Mouse (Mus musculus): ENCODE measurements around the gene Srcin1.

DNA sequence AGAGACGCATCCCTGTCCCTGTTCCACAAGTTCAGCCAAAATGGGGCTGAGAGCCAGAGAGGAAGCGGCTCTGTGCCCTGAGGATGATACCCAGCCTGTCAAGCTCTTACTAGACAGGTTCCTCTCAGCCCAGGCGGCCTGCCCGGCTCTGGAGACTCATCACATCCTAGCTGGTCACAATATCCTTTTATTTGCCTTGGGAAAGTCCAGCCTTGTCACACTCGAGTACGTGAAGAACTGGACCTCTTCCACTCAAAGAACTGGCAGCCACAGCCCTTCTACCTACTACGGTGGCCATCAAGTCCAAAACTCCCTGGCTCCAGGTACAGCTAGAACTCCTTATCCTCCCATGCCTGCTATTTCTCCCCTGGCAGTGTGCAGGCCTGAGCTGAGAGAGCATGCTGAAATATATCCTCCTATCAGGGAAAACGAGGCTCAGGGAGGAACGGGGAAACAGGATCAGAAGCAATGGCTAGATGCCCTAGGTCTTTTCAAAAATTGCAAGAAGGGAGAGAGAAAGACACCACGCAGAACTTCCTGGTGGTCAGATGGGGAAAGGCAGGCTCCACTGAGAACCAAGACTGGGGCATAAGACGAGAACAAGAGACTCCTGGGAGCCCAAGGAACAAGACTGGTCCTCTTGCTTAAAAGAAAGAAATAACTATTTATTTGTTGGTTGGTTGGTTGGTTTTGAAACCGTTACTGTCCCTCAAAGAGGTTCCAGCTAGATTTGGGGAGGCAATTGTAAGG lies 27.9 kb downstream of the Srcin1 start:
- TF ChIP-seq GATA1 (IDR thresholded peaks at IDR 0.05; ENCODE audit: low read length): no peak
- TF ChIP-seq TAL1 (IDR thresholded peaks at IDR 0.05; ENCODE audit: low read length): no peak

All from erythroblast, embryonic 14.5 days (primary cell).